Mouse (Mus musculus): ENCODE measurements around the gene Cpa4. TPM values are rescaled to one million over a fixed set of nuclear protein-coding genes. Genes with fewer than 3 reads are reported as not detected.

The Cpa4 gene
- not detected for total RNA-seq (2021)
- not detected in 2 replicates for polyA plus RNA-seq (2012; rRNA removed)
- long read RNA-seq, result 0 reads

DNA sequence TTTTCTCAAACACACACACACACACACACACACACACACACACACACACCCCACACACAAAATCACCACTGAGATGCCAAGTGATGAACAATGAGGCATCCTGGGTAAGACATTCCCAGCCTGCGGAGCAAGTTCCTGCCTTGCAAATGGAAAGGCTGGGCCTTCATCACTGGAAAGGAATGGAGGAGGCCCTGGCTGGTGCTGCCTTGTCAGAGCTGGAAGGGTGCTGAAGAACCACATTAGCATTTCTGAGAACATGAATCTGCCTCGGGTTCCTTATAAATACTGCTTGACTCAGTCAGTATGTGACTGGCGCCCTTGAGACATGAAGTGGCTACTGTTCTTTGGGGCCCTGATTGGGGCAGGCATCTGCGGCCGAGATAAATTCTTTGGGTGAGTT is at the start of gene Cpa4:
Gene Cpa4, plus strand, starts transcription at position 301 of the 400 bp plus-strand sequence.
- intact Hi-C loops (cut with DNase I), result no loop called here
- Histone ChIP-seq H3K9ac (ENCODE audit: low read depth, low read length) (no peak within 1 kb of the TSS), H3K4me1 (ENCODE audit: control insufficient read depth, insufficient read depth, low read length) (no peaks in the 10 kb centered on the region; the same call in 1 of the 2 replicates), H3K4me3 (no peak within 1 kb of the TSS), H3K79me2 (replicated peaks; ENCODE audit: control insufficient read depth, insufficient read depth, low read length) (no peaks in the 10 kb centered on the region), H3K27me3 (ENCODE audit: control insufficient read depth, insufficient read depth, low read length) (no peaks in the 10 kb centered on the region), H3K27ac (no peak within 1 kb of the TSS), H3K36me3 (ENCODE audit: control insufficient read depth, insufficient read depth, low read length) (no peaks in the 10 kb centered on the region)
- no peak for DNase-seq
- no peak for TF ChIP-seq EP300 (IDR thresholded peaks at IDR 0.05; ENCODE audit: insufficient read depth, low read depth, low read length)
- 74% methylated on average over 5 of the region's 5 CpGs for WGBS

DNA sequence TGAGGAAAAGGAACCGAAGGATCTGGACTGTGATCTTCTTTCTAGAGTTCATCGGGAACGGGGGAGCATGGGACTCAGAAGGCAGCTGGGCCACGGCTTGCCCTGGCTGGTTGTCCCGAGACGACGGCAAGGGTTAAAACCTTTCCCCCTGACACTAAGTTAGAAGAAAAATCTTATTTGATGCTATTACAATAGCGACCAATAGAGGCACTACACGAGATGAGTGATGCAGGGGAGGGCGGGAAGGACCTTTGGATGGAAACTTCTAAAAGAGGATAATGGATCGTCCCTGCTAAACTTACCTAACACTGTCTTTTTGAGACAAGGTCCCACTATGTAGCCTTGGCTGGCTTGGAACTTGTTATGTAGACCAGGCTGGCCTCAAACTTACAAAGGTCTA is 47.8 kb upstream of the Cpa4 start:
- Histone ChIP-seq H3K27ac (no peak overlapping the region), H3K36me3 (ENCODE audit: control insufficient read depth, insufficient read depth, low read length) (no peaks in the 10 kb centered on the region), H3K27me3 (ENCODE audit: control insufficient read depth, insufficient read depth, low read length) (no peaks in the 10 kb centered on the region), H3K4me1 (ENCODE audit: control insufficient read depth, insufficient read depth, low read length) (no peaks in the 10 kb centered on the region), H3K4me3 (no peak overlapping the region), H3K79me2 (replicated peaks; ENCODE audit: control insufficient read depth, insufficient read depth, low read length) (no peaks in the 10 kb centered on the region), H3K9ac (ENCODE audit: low read depth, low read length) (no peak overlapping the region)
- TF ChIP-seq EP300 (IDR thresholded peaks at IDR 0.05; ENCODE audit: insufficient read depth, low read depth, low read length) (no peak), POLR2A (IDR thresholded peaks at IDR 0.05; ENCODE audit: insufficient read depth, low read depth, low read length) (no peak), CTCF (IDR thresholded peaks at IDR 0.05) (0 out of 2 replicates have a peak, but pooled peaks have one; percentile 4)
- intact Hi-C loops (cut with DNase I), result no loop called here
- 70% methylated on average over 11 of the region's 11 CpGs for WGBS
- no peak for DNase-seq

DNA sequence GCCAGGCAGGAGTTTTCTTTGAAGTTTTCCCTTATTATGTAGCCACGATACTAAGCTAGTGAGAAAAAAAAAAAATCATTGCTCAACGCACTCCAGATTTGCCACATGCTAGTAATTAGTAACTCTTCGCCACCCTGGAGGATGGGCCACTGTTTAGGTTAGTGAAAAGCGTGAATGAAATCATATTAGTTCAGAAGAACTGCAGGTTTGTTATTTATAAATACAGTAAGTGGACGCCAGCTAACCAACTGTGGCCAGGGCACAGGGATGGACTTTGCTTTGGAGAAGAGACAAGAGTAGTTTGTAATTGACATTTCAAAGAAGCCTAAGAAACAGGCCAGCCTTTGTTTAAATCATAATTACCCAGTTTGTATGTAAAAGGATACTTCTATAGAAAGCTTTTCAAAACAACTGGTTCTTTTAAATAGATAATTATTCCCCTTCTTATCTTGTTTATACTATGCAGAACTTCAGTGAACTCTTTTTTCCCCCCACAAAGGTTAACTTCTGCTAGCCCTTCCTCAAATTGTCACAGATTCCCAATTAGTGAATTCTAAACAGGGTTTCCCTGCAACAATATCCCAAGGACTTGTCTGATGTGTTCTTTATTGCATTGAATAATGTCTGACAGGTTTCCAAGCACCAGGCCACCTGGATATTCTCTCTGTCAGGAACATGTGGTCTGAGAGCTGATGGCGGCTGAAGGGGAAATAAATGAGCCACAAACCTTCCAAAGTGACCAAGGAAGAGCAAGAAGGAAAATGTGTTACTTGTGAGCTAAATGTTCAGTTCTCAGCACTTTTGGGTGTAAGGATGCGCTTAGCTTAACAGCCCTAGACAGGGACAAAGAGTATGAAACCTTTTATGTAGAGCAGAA is 42.5 kb upstream of the Cpa4 start:
- intact Hi-C loops (cut with DNase I), result no loop called here
- no peaks in the 10 kb centered on the region for H3K79me2 ChIP-seq (replicated peaks; ENCODE audit: control insufficient read depth, insufficient read depth, low read length)
- no peak overlapping the region for H3K9ac ChIP-seq (ENCODE audit: low read depth, low read length)
- no peak for DNase-seq
- 71% methylated on average over 7 of the region's 7 CpGs for WGBS
- no peak for TF ChIP-seq CTCF (IDR thresholded peaks at IDR 0.05)
- no peak for TF ChIP-seq POLR2A (IDR thresholded peaks at IDR 0.05; ENCODE audit: insufficient read depth, low read depth, low read length)
- TF ChIP-seq EP300 (IDR thresholded peaks at IDR 0.05; ENCODE audit: insufficient read depth, low read depth, low read length), result no peak
- H3K4me1 ChIP-seq (ENCODE audit: control insufficient read depth, insufficient read depth, low read length), result peaks cover 2% of the 10 kb centered on the region
- H3K27me3 ChIP-seq (ENCODE audit: control insufficient read depth, insufficient read depth, low read length), result no peaks in the 10 kb centered on the region
- no peak overlapping the region for H3K4me3 ChIP-seq
- no peaks in the 10 kb centered on the region; the same call in 1 of the 2 replicates for H3K36me3 ChIP-seq (ENCODE audit: control insufficient read depth, insufficient read depth, low read length)
- H3K27ac ChIP-seq, result no peak overlapping the region

DNA sequence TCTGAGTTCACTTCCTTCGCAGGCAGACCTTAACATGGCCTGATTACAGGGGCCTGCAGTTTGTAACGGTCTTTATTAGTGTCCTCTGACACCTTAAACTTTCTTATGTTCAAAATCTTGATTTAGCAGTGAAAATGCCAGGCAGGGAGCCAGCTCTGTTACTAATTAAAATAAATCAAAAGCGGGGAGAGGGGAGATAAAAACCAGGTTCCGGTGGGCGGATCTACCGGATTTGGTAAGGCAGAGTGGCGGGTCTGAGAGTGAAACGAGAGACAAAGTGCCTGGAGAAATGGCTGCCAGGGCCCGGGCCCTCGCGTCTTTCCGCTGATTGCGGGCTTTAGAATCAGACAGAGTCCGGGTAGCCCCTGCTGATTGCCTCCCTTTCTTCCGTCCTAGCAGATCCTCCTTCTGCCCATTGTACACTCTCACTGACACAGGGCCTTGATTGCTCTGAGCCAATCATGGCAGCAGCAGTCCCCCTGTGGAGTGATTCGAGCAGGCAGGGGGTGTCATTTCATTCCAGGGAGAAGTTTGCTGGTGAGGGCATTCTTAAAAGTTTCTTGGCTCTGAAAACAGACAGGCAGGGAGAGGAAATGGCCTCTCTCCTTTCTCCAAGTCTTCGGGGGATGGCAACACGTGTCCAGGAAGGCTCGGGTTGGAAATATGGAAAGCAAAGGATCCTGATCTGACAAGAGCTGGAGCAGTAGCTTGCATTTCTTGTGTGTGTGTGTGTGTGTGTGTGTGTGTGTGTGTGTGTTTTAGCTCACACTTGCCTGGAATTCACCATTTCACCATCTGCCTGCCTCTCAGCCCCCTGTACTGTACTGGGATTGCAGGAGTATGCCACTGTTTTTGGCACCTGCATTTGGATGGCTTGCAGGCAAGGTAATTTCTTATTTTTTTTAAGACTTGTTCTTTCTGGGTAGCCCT is 41.3 kb upstream of the Cpa4 start:
- 39% methylated on average over 19 of the region's 19 CpGs for whole genome bisulfite sequencing
- no peaks in the 10 kb centered on the region for H3K27me3 ChIP-seq (ENCODE audit: control insufficient read depth, insufficient read depth, low read length)
- peaks cover 2% of the 10 kb centered on the region for H3K4me1 ChIP-seq (ENCODE audit: control insufficient read depth, insufficient read depth, low read length)
- no peak for DNase-seq
- no peaks in the 10 kb centered on the region; the same call in 1 of the 2 replicates for H3K36me3 ChIP-seq (ENCODE audit: control insufficient read depth, insufficient read depth, low read length)
- peak overlapping the region; percentile 25; the same call in 1 of the 2 replicates for H3K9ac ChIP-seq (ENCODE audit: low read depth, low read length)
- intact Hi-C loops (cut with DNase I), result no loop called here
- H3K79me2 ChIP-seq (replicated peaks; ENCODE audit: control insufficient read depth, insufficient read depth, low read length), result no peaks in the 10 kb centered on the region
- no peak overlapping the region for H3K4me3 ChIP-seq
- TF ChIP-seq CTCF (IDR thresholded peaks at IDR 0.05), result no peak
- no peak for TF ChIP-seq EP300 (IDR thresholded peaks at IDR 0.05; ENCODE audit: insufficient read depth, low read depth, low read length)
- TF ChIP-seq POLR2A (IDR thresholded peaks at IDR 0.05; ENCODE audit: insufficient read depth, low read depth, low read length), result no peak
- no peak overlapping the region; the same call in none of the 2 replicates for H3K27ac ChIP-seq

DNA sequence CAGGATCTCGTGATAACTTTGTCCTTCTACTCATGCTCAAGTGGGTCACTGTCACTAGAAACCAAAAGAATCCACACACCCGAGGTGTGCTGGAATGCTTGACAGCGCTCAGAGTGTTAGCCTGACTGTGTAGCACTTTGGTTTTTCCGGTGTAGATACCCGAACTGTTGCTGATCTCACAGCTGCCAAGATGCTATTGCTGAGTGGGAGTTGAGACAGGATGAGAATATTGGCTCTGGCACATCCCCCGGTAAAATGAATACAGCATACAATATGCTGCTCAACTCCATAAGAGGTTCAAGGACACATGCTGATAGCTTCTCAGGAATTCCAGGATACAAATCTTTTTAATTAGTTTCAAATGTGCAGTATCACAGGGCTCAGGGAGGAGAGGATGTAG is 39.4 kb upstream of the Cpa4 start:
- Histone ChIP-seq H3K9ac (ENCODE audit: low read depth, low read length) (no peak overlapping the region), H3K27ac (no peak overlapping the region), H3K27me3 (ENCODE audit: control insufficient read depth, insufficient read depth, low read length) (no peaks in the 10 kb centered on the region), H3K79me2 (replicated peaks; ENCODE audit: control insufficient read depth, insufficient read depth, low read length) (no peaks in the 10 kb centered on the region), H3K4me1 (ENCODE audit: control insufficient read depth, insufficient read depth, low read length) (peaks cover 2% of the 10 kb centered on the region), H3K4me3 (no peak overlapping the region), H3K36me3 (ENCODE audit: control insufficient read depth, insufficient read depth, low read length) (no peaks in the 10 kb centered on the region; the same call in 1 of the 2 replicates)
- intact Hi-C loops (cut with DNase I), result no loop called here
- WGBS, result 18% methylated on average over 6 of the region's 6 CpGs
- DNase-seq, result no peak
- no peak for TF ChIP-seq CTCF (IDR thresholded peaks at IDR 0.05)
- no peak for TF ChIP-seq EP300 (IDR thresholded peaks at IDR 0.05; ENCODE audit: insufficient read depth, low read depth, low read length)
- TF ChIP-seq POLR2A (IDR thresholded peaks at IDR 0.05; ENCODE audit: insufficient read depth, low read depth, low read length), result no peak

Measured in heart, adult 2 months (tissue).